Mouse (Mus musculus): ENCODE measurements around the gene Hpse2.
"Not testable (repeated sequence)": the region's sequence is repeated elsewhere in the genome, so short reads cannot be mapped to it uniquely, and the experiment has no call there.

Hpse2 gene

GRCm38 (mm10) chr19:42785562-42786220, 602.5 kb downstream of the Hpse2 start:
- no peak for DNase-seq (ENCODE audit: extremely low read depth, insufficient read length, low spot score)

- DNase-seq (ENCODE audit: extremely low read depth, insufficient read length, low spot score) = no peak
Observed at GRCm38 (mm10) chr19:42785129-42785528, 603.0 kb downstream of the Hpse2 start.

- not testable (repeated sequence) for DNase-seq (ENCODE audit: extremely low read depth, insufficient read length, low spot score)
Observed at GRCm38 (mm10) chr19:42780156-42780538, 608.0 kb downstream of the Hpse2 start.

GRCm38 (mm10) chr19:42779531-42780155, 608.5 kb downstream of the Hpse2 start, which contains the start of gene Hps1:
Hps1 (minus strand) TSS chr19:42779978.
- peak; percentile 97 for DNase-seq (ENCODE audit: extremely low read depth, insufficient read length, low spot score)

GRCm38 (mm10) chr19:42777801-42778200, 610.4 kb downstream of the Hpse2 start:
- DNase-seq (ENCODE audit: extremely low read depth, insufficient read length, low spot score) = no peak

- DNase-seq (ENCODE audit: extremely low read depth, insufficient read length, low spot score) = no peak
Observed at GRCm38 (mm10) chr19:42776813-42777212, 611.3 kb downstream of the Hpse2 start.

GRCm38 (mm10) chr19:42770141-42770872, 617.8 kb downstream of the Hpse2 start:
- peak; percentile 91 for DNase-seq (ENCODE audit: extremely low read depth, insufficient read length, low spot score)

GRCm38 (mm10) chr19:42769648-42770047, 618.5 kb downstream of the Hpse2 start:
- DNase-seq (ENCODE audit: extremely low read depth, insufficient read length, low spot score) = peak; percentile 75

- DNase-seq (ENCODE audit: extremely low read depth, insufficient read length, low spot score) = no peak
Observed at GRCm38 (mm10) chr19:42767361-42767760, 620.8 kb downstream of the Hpse2 start.

- no peak for DNase-seq (ENCODE audit: extremely low read depth, insufficient read length, low spot score)
Observed at GRCm38 (mm10) chr19:42764398-42764797, 623.8 kb downstream of the Hpse2 start.

GRCm38 (mm10) chr19:42756671-42757070, 631.5 kb downstream of the Hpse2 start:
- DNase-seq (ENCODE audit: extremely low read depth, insufficient read length, low spot score) = peak; percentile 65

GRCm38 (mm10) chr19:42755148-42755870, 632.8 kb downstream of the Hpse2 start:
- DNase-seq (ENCODE audit: extremely low read depth, insufficient read length, low spot score) = no peak

GRCm38 (mm10) chr19:42753141-42753917, 634.8 kb downstream of the Hpse2 start:
- DNase-seq (ENCODE audit: extremely low read depth, insufficient read length, low spot score) = peak; percentile 82

GRCm38 (mm10) chr19:42752363-42752931, 635.7 kb downstream of the Hpse2 start, which contains the start of gene Pyroxd2:
Pyroxd2 (minus strand) TSS chr19:42752775.
- DNase-seq (ENCODE audit: extremely low read depth, insufficient read length, low spot score) = peak; percentile 90

GRCm38 (mm10) chr19:42750196-42750595, 638.0 kb downstream of the Hpse2 start:
- no peak for DNase-seq (ENCODE audit: extremely low read depth, insufficient read length, low spot score)

GRCm38 (mm10) chr19:42746702-42747101, 641.5 kb downstream of the Hpse2 start:
- DNase-seq (ENCODE audit: extremely low read depth, insufficient read length, low spot score) = no peak

- DNase-seq (ENCODE audit: extremely low read depth, insufficient read length, low spot score) = no peak
Observed at GRCm38 (mm10) chr19:42745869-42746224, 642.3 kb downstream of the Hpse2 start.

GRCm38 (mm10) chr19:42745084-42745868, 642.9 kb downstream of the Hpse2 start:
- no peak for DNase-seq (ENCODE audit: extremely low read depth, insufficient read length, low spot score)

GRCm38 (mm10) chr19:42744162-42744586, 644.0 kb downstream of the Hpse2 start:
- DNase-seq (ENCODE audit: extremely low read depth, insufficient read length, low spot score) = peak; percentile 50

Data from 3134 (cell line).